Mouse (Mus musculus) kidney, postnatal 4 days (tissue): Measurements from ENCODE around the gene Capn1.
A peak's percentile ranks its signal among the peaks of the same experiment; 100 is the strongest.

Source experiments
- DNase-seq, 2 experiments: peaks; one replicate each; pipeline ENCODE4 v3.0.0; 2021; ENCODE audit warnings: mixed read lengths in 2 of 2

Gene Capn1

GRCm38 (mm10) chr19:5951631-5952030 lies 64.1 kb downstream of the Capn1 start:
- DNase-seq = no peak

- no peak for DNase-seq
Measured at GRCm38 (mm10) chr19:5950218-5950617, 65.5 kb downstream of the Capn1 start.

GRCm38 (mm10) chr19:5945891-5946290 lies 69.8 kb downstream of the Capn1 start:
- peak; percentile 50 to 58 for DNase-seq

GRCm38 (mm10) chr19:5945027-5945426 lies 70.7 kb downstream of the Capn1 start:
- peak; percentile 64 to 77 for DNase-seq

GRCm38 (mm10) chr19:5944145-5944544 lies 71.6 kb downstream of the Capn1 start:
- peak in 1 of 2 experiments; percentile 40 for DNase-seq

GRCm38 (mm10) chr19:5943404-5943803 lies 72.3 kb downstream of the Capn1 start:
- DNase-seq = no peak

- DNase-seq = no peak
Measured at GRCm38 (mm10) chr19:5942581-5942980, 73.1 kb downstream of the Capn1 start.

- no peak for DNase-seq
Measured at GRCm38 (mm10) chr19:5940656-5941055, 75.0 kb downstream of the Capn1 start.

- peak; percentile 84 to 89 for DNase-seq
Measured at GRCm38 (mm10) chr19:5940173-5940572, 75.5 kb downstream of the Capn1 start.

- DNase-seq = no peak
Measured at GRCm38 (mm10) chr19:5939715-5940114, 76.0 kb downstream of the Capn1 start.
